Mouse (Mus musculus) CH12.LX (cell line): ENCODE data around the gene Htra1. TPM values are rescaled to one million over a fixed set of nuclear protein-coding genes. Genes with fewer than 3 reads are reported as not detected.

Experiments used
- DNase-seq: peaks from one replicate; pipeline ENCODE4 v3.0.0-alpha.2; 2013; ENCODE audit errors: extremely low read depth
- H3K27ac ChIP-seq: 2 replicates; pipeline ENCODE4 v1.5.1; 2012; ENCODE audit warnings: low read depth, mild to moderate bottlenecking, control low read depth, moderate library complexity; ENCODE audit not compliant: insufficient read depth
- H3K27me3 ChIP-seq: replicated peaks from 2 replicates; pipeline ENCODE3; 2012; ENCODE audit warnings: inconsistent platforms
- H3K36me3 ChIP-seq, 2 experiments: replicated peaks in 1 of 2; 2 replicates each; pipeline versions ENCODE3 to v1.6.1; 2012; ENCODE audit warnings: inconsistent platforms in 1 of 2, low read length in 1 of 2, mild to moderate bottlenecking in 1 of 2, mixed read lengths in 1 of 2, moderate library complexity in 1 of 2; ENCODE audit not compliant: control insufficient read depth in 1 of 2, insufficient read depth in 1 of 2
- H3K4me1 ChIP-seq, 2 experiments: 2 replicates each; pipeline ENCODE4 v1.6.1; 2012; ENCODE audit warnings: inconsistent platforms in 1 of 2, moderate library complexity in 1 of 2; ENCODE audit not compliant: insufficient read depth in 2 of 2, control insufficient read depth in 1 of 2
- H3K4me2 ChIP-seq: 2 replicates; pipeline ENCODE4 v1.6.1; 2012; ENCODE audit warnings: low read depth, mild to moderate bottlenecking, control low read depth; ENCODE audit not compliant: poor library complexity, insufficient read depth, severe bottlenecking
- H3K4me3 ChIP-seq, 3 experiments: fragments of 150-350 bp in 1 of 3; sonication (generic) in 1 of 3; replicated peaks in 1 of 3; 2 replicates each; pipeline versions ENCODE3 to v1.5.1; 2011 to 2012; ENCODE audit warnings: low read depth in 2 of 3, low read length in 2 of 3, mild to moderate bottlenecking in 2 of 3, moderate library complexity in 2 of 3, control low read depth in 1 of 3, improper control_type of control experiment in 1 of 3, inconsistent platforms in 1 of 3, mixed read lengths in 1 of 3; ENCODE audit not compliant: poor library complexity in 1 of 3
- H3K79me2 ChIP-seq: replicated peaks from 2 replicates; pipeline ENCODE4 v1.6.1; 2012; ENCODE audit warnings: mild to moderate bottlenecking, moderate library complexity; ENCODE audit not compliant: control insufficient read depth, poor library complexity, insufficient read depth, severe bottlenecking; ENCODE audit errors: extremely low read depth
- H3K9ac ChIP-seq: 2 replicates; pipeline ENCODE4 v1.6.1; 2012; ENCODE audit warnings: low read depth, mild to moderate bottlenecking, control low read depth, moderate library complexity; ENCODE audit not compliant: insufficient read depth
- H3K9me3 ChIP-seq: replicated peaks from 2 replicates; pipeline ENCODE3; 2012; ENCODE audit warnings: low read length, inconsistent platforms, mixed read lengths
- CHD1 ChIP-seq: IDR thresholded peaks from 2 replicates; pipeline ENCODE4 v1.6.1; 2012; ENCODE audit warnings: low read depth, low read length, improper control_type of control experiment, inconsistent platforms
- CTCF ChIP-seq, 2 experiments: IDR thresholded peaks in 1 of 2; conservative IDR thresholded peaks in 1 of 2; 2 replicates each; pipeline ENCODE4 v1.5.1; 2011 to 2012; ENCODE audit warnings: low read depth in 2 of 2, low read length in 2 of 2, improper control_type of control experiment in 1 of 2, inconsistent platforms in 1 of 2, mild to moderate bottlenecking in 1 of 2, moderate library complexity in 1 of 2
- ETS1 ChIP-seq: conservative IDR thresholded peaks from 2 replicates; pipeline ENCODE4 v1.6.1; 2012; ENCODE audit warnings: low read depth, mild to moderate bottlenecking, inconsistent platforms, low read length, improper control_type of control experiment, moderate library complexity
- IRF4 ChIP-seq: IDR thresholded peaks from 2 replicates; pipeline ENCODE4 v1.6.1; 2014; ENCODE audit warnings: low read depth, mild to moderate bottlenecking, inconsistent platforms, low read length, improper control_type of control experiment
- JUN ChIP-seq: IDR thresholded peaks from 2 replicates; pipeline ENCODE4 v1.6.1; 2011; ENCODE audit warnings: low read depth, mild to moderate bottlenecking, low read length, improper control_type of control experiment, moderate library complexity; ENCODE audit not compliant: insufficient read depth
- JUND ChIP-seq: conservative IDR thresholded peaks from 2 replicates; pipeline ENCODE4 v1.6.1; 2011; ENCODE audit warnings: low read depth, low read length, improper control_type of control experiment
- KAT2A ChIP-seq: IDR thresholded peaks from 2 replicates; pipeline ENCODE4 v1.6.1; 2012; ENCODE audit warnings: low read length, improper control_type of control experiment, inconsistent platforms; ENCODE audit not compliant: insufficient replicate concordance
- MAZ ChIP-seq: IDR thresholded peaks from 2 replicates; pipeline ENCODE4 v1.6.1; 2012; ENCODE audit warnings: low read depth, mild to moderate bottlenecking, inconsistent platforms, low read length, improper control_type of control experiment, moderate library complexity
- MXI1 ChIP-seq: IDR thresholded peaks from 2 replicates; pipeline ENCODE4 v1.6.1; 2011; ENCODE audit warnings: mild to moderate bottlenecking, low read depth, low read length, improper control_type of control experiment
- MYC ChIP-seq: IDR thresholded peaks from 2 replicates; pipeline ENCODE4 v1.6.1; 2011; ENCODE audit warnings: low read depth, mild to moderate bottlenecking, improper control_type of control experiment, low read length
- NELFE ChIP-seq: IDR thresholded peaks from 2 replicates; pipeline ENCODE4 v1.6.1; 2011; ENCODE audit warnings: low read depth, low read length, improper control_type of control experiment
- PAX5 ChIP-seq: IDR thresholded peaks from 2 replicates; pipeline ENCODE4 v1.6.1; 2012; ENCODE audit warnings: low read length, inconsistent platforms, mixed read lengths
- RAD21 ChIP-seq: IDR thresholded peaks from 2 replicates; pipeline ENCODE4 v1.6.1; 2011; ENCODE audit warnings: low read depth, mild to moderate bottlenecking, low read length, improper control_type of control experiment, moderate library complexity
- SIN3A ChIP-seq: IDR thresholded peaks from 2 replicates; pipeline ENCODE4 v1.6.1; 2012; ENCODE audit warnings: low read length, improper control_type of control experiment, inconsistent platforms
- SMC3 ChIP-seq: IDR thresholded peaks from 2 replicates; pipeline ENCODE4 v1.6.1; 2011; ENCODE audit warnings: low read depth, low read length, improper control_type of control experiment
- UBTF ChIP-seq: IDR thresholded peaks from 2 replicates; pipeline ENCODE4 v1.6.1; 2012; ENCODE audit warnings: low read depth, mild to moderate bottlenecking, inconsistent platforms, low read length, improper control_type of control experiment, moderate library complexity
- ZNF384 ChIP-seq: IDR thresholded peaks from 2 replicates; pipeline ENCODE4 v1.6.1; 2012; ENCODE audit warnings: low read depth, low read length, improper control_type of control experiment, inconsistent platforms
- dilution Hi-C: fragments of 300-500 bp; cut with MboI; formaldehyde crosslinking; loops from 2 replicates; pipeline ENCODE4 v1.14.3; 2020; ENCODE audit warnings: low sequenced_read_pairs; ENCODE audit not compliant: extremely low pct_unique_long_range_greater_than_20kb, extremely low pct_ligation_motif_present
- in situ Hi-C: fragments of 300-500 bp; cut with MboI; formaldehyde crosslinking; loops from 3 replicates; pipeline ENCODE4 v1.14.3; 2019; ENCODE audit warnings: low sequenced_read_pairs, low pct_ligation_motif_present, low pct_unique_long_range_greater_than_20kb, mixed read lengths
- polyA plus RNA-seq: library from polyadenylated mRNA; unstranded; fragments of >175 nt; gene quantifications from 2 replicates; pipeline ENCODE4 v1.2.1, GENCODE M21; 2012; ENCODE audit warnings: low read depth; ENCODE audit not compliant: insufficient read length
- total RNA-seq, 2 experiments: library from RNA; depleted of rRNA; stranded (reverse); fragments of 300-350 nt in 1 of 2; fragments of >200 nt in 1 of 2; gene quantifications; 2 replicates each; pipeline ENCODE4 v1.2.3; 2012 to 2014

Htra1 gene
- total and polyA plus RNA-seq, 3 experiments: not detected

- no peak overlapping the region for H3K9ac ChIP-seq
Measured at GRCm38 (mm10) chr7:130937266-130937841, 1.4 kb downstream of the Htra1 start.

GRCm38 (mm10) chr7:130938005-130938404 is 2.1 kb downstream of the Htra1 start:
- H3K4me1 ChIP-seq: no peaks in the 10 kb centered on the region
- no peak for DNase-seq
- no peaks in the 10 kb centered on the region for H3K36me3 ChIP-seq
- no peak overlapping the region for H3K9ac ChIP-seq
- H3K4me3 ChIP-seq: no peak overlapping the region
- in situ Hi-C loops: no loop called here
- peaks cover 81% of the 10 kb centered on the region for H3K27me3 ChIP-seq
- dilution Hi-C loops: no loop called here
- H3K79me2 ChIP-seq: no peaks in the 10 kb centered on the region
- no peaks in the 10 kb centered on the region for H3K9me3 ChIP-seq
- no peak overlapping the region for H3K4me2 ChIP-seq
- no peak for TF ChIP-seq CHD1
- TF ChIP-seq SIN3A: no peak
- no peak for TF ChIP-seq MXI1
- TF ChIP-seq PAX5: no peak
- TF ChIP-seq CTCF (conservative IDR thresholded peaks at IDR 0.05 in 1 of 2, IDR thresholded peaks at IDR 0.05 in 1 of 2; ENCODE audit: low read depth in 2 of 2, low read length in 2 of 2): no peak
- no peak for TF ChIP-seq NELFE
- TF ChIP-seq ETS1: no peak
- TF ChIP-seq RAD21: no peak
- TF ChIP-seq KAT2A: no peak
- no peak for TF ChIP-seq MAZ
- TF ChIP-seq JUN: no peak
- TF ChIP-seq UBTF: no peak
- no peak for TF ChIP-seq ZNF384
- no peak for TF ChIP-seq IRF4
- no peak for TF ChIP-seq JUND
- TF ChIP-seq SMC3: no peak
- no peak overlapping the region for H3K27ac ChIP-seq

More at GRCm38 (mm10) chr7:130937266-130937841, 1.4 kb downstream of the Htra1 start:
- no peak overlapping the region for H3K4me2 ChIP-seq
- no peak for DNase-seq
- H3K36me3 ChIP-seq: no peaks in the 10 kb centered on the region
- no peak overlapping the region for H3K27ac ChIP-seq
- H3K4me3 ChIP-seq: no peak overlapping the region
- no peaks in the 10 kb centered on the region for H3K9me3 ChIP-seq
- no peaks in the 10 kb centered on the region for H3K4me1 ChIP-seq
- in situ Hi-C loops: no loop called here
- no peaks in the 10 kb centered on the region for H3K79me2 ChIP-seq
- no peak for TF ChIP-seq MYC
- peaks cover 79% of the 10 kb centered on the region for H3K27me3 ChIP-seq
- dilution Hi-C loops: no loop called here
